Mouse (Mus musculus) left cerebral cortex, postnatal 4 days (tissue): Measurements from ENCODE around the gene Olfr1054. TPM values are rescaled to one million over a fixed set of nuclear protein-coding genes. Genes with fewer than 3 reads are reported as not detected.
"Not testable (repeated sequence)": the region's sequence is repeated elsewhere in the genome, so short reads cannot be mapped to it uniquely, and the experiment has no call there.

Source experiments
- DNase-seq: peaks from one replicate; pipeline ENCODE4 v3.0.0-alpha.2; 2022
- intact Hi-C: fragments of 180-260 bp; cut with DNase I; formaldehyde crosslinking; loops from one replicate; pipeline ENCODE4 v1.15.1; 2025
- total RNA-seq, 2 experiments: library from RNA; stranded (reverse); gene quantifications; 2 replicates each; pipeline ENCODE4 v1.2.3; 2021

Olfr1054 gene
- total RNA-seq, result not detected

GRCm38 (mm10) chr2:86335333-86335732 is at the start of gene Olfr1054:
Olfr1054 (minus strand) TSS chr2:86335433.
- intact Hi-C loops, result no loop called here
- no peak for DNase-seq

GRCm38 (mm10) chr2:86378293-86378692 is 43.1 kb upstream of the Olfr1054 start, which contains the start of gene Olfr1057:
Olfr1057 (minus strand) TSS chr2:86378393.
- DNase-seq, result no peak
- intact Hi-C loops, result no loop called here

GRCm38 (mm10) chr2:86366342-86366741 is 31.1 kb upstream of the Olfr1054 start:
- intact Hi-C loops, DNase-seq: not testable (repeated sequence)

GRCm38 (mm10) chr2:86362369-86362768 is 27.1 kb upstream of the Olfr1054 start, which contains the start of gene Olfr1056:
Olfr1056 (minus strand) TSS chr2:86362469.
- no peak for DNase-seq
- intact Hi-C loops, result no loop called here

- intact Hi-C loops, DNase-seq: not testable (repeated sequence)
These were observed 16.5 kb upstream of the Olfr1054 start for GRCm38 (mm10) chr2:86351751-86352150.

GRCm38 (mm10) chr2:86350184-86350583 is 15.0 kb upstream of the Olfr1054 start, which contains the start of gene Olfr1055:
Olfr1055 (minus strand) TSS chr2:86350284.
- no peak for DNase-seq

GRCm38 (mm10) chr2:86315184-86315583 is 20.0 kb downstream of the Olfr1054 start, which contains the start of gene Olfr1053:
Olfr1053 (minus strand) TSS chr2:86315284.
- intact Hi-C loops, result no loop called here
- DNase-seq, result no peak

More at GRCm38 (mm10) chr2:86350184-86350583, 15.0 kb upstream of the Olfr1054 start, which contains the start of gene Olfr1055:
- intact Hi-C loops, result no loop called here

- intact Hi-C loops, result no loop called here
- DNase-seq, result no peak
These were observed 43.1 kb downstream of the Olfr1054 start, which contains the start of gene Olfr1052 for GRCm38 (mm10) chr2:86292155-86292554. Olfr1052 (plus strand) TSS chr2:86292455.

Other genes with a start within 250 kb of the Olfr1054 start
- not detected for gene Olfr1037, start 248.0 kb downstream of the Olfr1054 start, total RNA-seq
- not detected for gene Olfr1039, start 199.5 kb downstream of the Olfr1054 start, total RNA-seq
- gene Olfr1040, start 188.7 kb downstream of the Olfr1054 start, total RNA-seq, result not detected
- gene Olfr1042, start 173.6 kb downstream of the Olfr1054 start, total RNA-seq, result not detected
- gene Olfr1043, start 167.9 kb downstream of the Olfr1054 start, total RNA-seq, result not detected
- not detected for gene Olfr1044, start 157.6 kb downstream of the Olfr1054 start, total RNA-seq
- not detected for gene Olfr52, start 149.8 kb downstream of the Olfr1054 start, total RNA-seq
- not detected for gene Olfr1045, start 132.4 kb downstream of the Olfr1054 start, total RNA-seq
- not detected for gene Olfr1046, start 116.1 kb downstream of the Olfr1054 start, total RNA-seq
- gene Olfr1047, start 104.0 kb downstream of the Olfr1054 start, total RNA-seq, result not detected
- gene Olfr1048, start 95.1 kb downstream of the Olfr1054 start, total RNA-seq, result not detected
- gene Olfr1049, start 77.1 kb downstream of the Olfr1054 start, total RNA-seq, result not detected
- not detected for gene Olfr1051, start 56.3 kb downstream of the Olfr1054 start, total RNA-seq
- gene Olfr1052, start 43.0 kb downstream of the Olfr1054 start, total RNA-seq, result not detected
- gene Olfr1053, start 20.1 kb downstream of the Olfr1054 start, total RNA-seq, result not detected
- not detected for gene Olfr1055, start 14.9 kb upstream of the Olfr1054 start, total RNA-seq
- gene Olfr1056, start 27.0 kb upstream of the Olfr1054 start, total RNA-seq, result not detected
- not detected for gene Olfr1057, start 43.0 kb upstream of the Olfr1054 start, total RNA-seq
- gene Olfr1058, start 53.1 kb upstream of the Olfr1054 start, total RNA-seq, result not detected
- not detected for gene Olfr1061, start 78.6 kb upstream of the Olfr1054 start, total RNA-seq
- not detected for gene Olfr1062, start 91.3 kb upstream of the Olfr1054 start, total RNA-seq
- not detected for gene Olfr1065, start 115.2 kb upstream of the Olfr1054 start, total RNA-seq
- gene Olfr1066, start 120.8 kb upstream of the Olfr1054 start, total RNA-seq, result not detected
- gene Olfr228, start 152.0 kb upstream of the Olfr1054 start, total RNA-seq, result not detected
- not detected for gene Olfr1076, start 173.0 kb upstream of the Olfr1054 start, total RNA-seq
- not detected for gene Olfr1079, start 207.0 kb upstream of the Olfr1054 start, total RNA-seq
- not detected for gene Olfr1080, start 222.8 kb upstream of the Olfr1054 start, total RNA-seq